Comparison of ENCODE assay signal across 14 mouse cellular contexts in genomic region chr11:8986058-8986457, GRCm38 (mm10). TPM values are rescaled to one million over a fixed set of nuclear protein-coding genes. Genes with fewer than 3 reads are reported as not detected.
DNase-seq lines count a peak whose midpoint lies in the region; ATAC-seq lines count a peak whose summit lies in the region.
"Had no signal": no experiment of that assay in that cellular context is flagged by ENCODE, and none has a peak within 500 bp of the region (broad histone marks: within the 10 kb centered on the region; RNA-seq: fewer than 3 reads in every experiment).

No protein-coding gene starts in this region.

- no peaks in the 10 kb centered on the region for H3K9me3 ChIP-seq in embryonic facial prominence, embryonic 14.5 days (ENCODE audit: control insufficient read depth, low read length)

- no peak overlapping the region for H3K9ac ChIP-seq in embryonic facial prominence, embryonic 14.5 days (ENCODE audit: low read depth, low read length)

- no peak overlapping the region for H3K4me3 ChIP-seq in embryonic facial prominence, embryonic 14.5 days (ENCODE audit: low read depth, low read length)

- no peak overlapping the region for H3K4me2 ChIP-seq in embryonic facial prominence, embryonic 14.5 days (ENCODE audit: low read depth, low read length)
- H3K4me2 ChIP-seq: midbrain, embryonic 11.5 days had no signal

- no peak overlapping the region for H3K27ac ChIP-seq in embryonic facial prominence, embryonic 14.5 days (replicated peaks; ENCODE audit: low read depth, low read length)

- 0 out of 2 replicates have a peak, but pooled peaks cover 1% of the 10 kb centered on the region for H3K36me3 ChIP-seq in embryonic facial prominence, embryonic 14.5 days (ENCODE audit: control insufficient read depth, insufficient read depth, low read length)

- peak; percentile 9 for DNase-seq in heart, adult 9 months (ENCODE audit: low spot score in 2 of 2)
- DNase-seq in heart, postnatal 4 days: no peak
- peak; percentile 52 for DNase-seq in embryonic facial prominence, embryonic 14.5 days (ENCODE audit: low spot score)
- peak; percentile 45 to 60 for DNase-seq in kidney, adult 8-10 months
- DNase-seq in lung, postnatal 36 days: peak; percentile 30
- no peak for DNase-seq in ovary, postnatal 14 days (ENCODE audit: low spot score)
- no peak for DNase-seq in left cerebral cortex, postnatal 36 days (ENCODE audit: low spot score in 2 of 2)
- DNase-seq in T-cell, adult 2 months (ENCODE audit: low spot score): no peak
- DNase-seq: cerebellum, adult 8-10 months; gastrocnemius, postnatal 10 days; right cerebral cortex, postnatal 4 days; thymus, adult 18-20 months had no signal

- H3K27me3 ChIP-seq in embryonic facial prominence, embryonic 14.5 days (replicated peaks; ENCODE audit: control insufficient read depth, insufficient read depth, low read length): no peaks in the 10 kb centered on the region

- ATAC-seq in embryonic facial prominence, embryonic 14.5 days (ENCODE audit: low read depth): no peak

- intact Hi-C loops in left cerebral cortex, postnatal 36 days (cut with DNase I): no loop called here

- no peaks in the 10 kb centered on the region; the same call in 1 of the 2 replicates for H3K4me1 ChIP-seq in embryonic facial prominence, embryonic 14.5 days (ENCODE audit: control insufficient read depth, insufficient read depth, low read length)

RNA-seq across cellular contexts. Expression of gene Pkd1l1, which starts 13.0 kb away (rescaled TPM):
- total RNA-seq in heart, postnatal 4 days (2021): under 1 TPM in 1 of 2 experiments, not detected in 1; 0.05 TPM
- 0.01 and 0.20 TPM in 2 replicates for polyA plus RNA-seq in embryonic facial prominence, embryonic 14.5 days (2014; fragmentation: Nextera tagmentation; extraction: Ambion mirVana)
- under 1 TPM in 1 of 2 experiments, not detected in 1; 0.23 TPM for total RNA-seq in left cerebral cortex, postnatal 36 days (2021)
- total RNA-seq: CH12.LX had no signal
- polyA plus RNA-seq: midbrain, embryonic 11.5 days had no signal

RNA-seq across cellular contexts. Expression of gene Hus1, which starts 24.9 kb away (rescaled TPM):
- total RNA-seq in heart, postnatal 4 days (2021): 10 to 100 TPM; 17.4 to 17.6 TPM
- 11.8 and 13.5 TPM in 2 replicates for polyA plus RNA-seq in embryonic facial prominence, embryonic 14.5 days (2014; fragmentation: Nextera tagmentation; extraction: Ambion mirVana)
- total RNA-seq in left cerebral cortex, postnatal 36 days (2021): 10 to 100 TPM in 1 of 2 experiments, 1 to 10 TPM in 1; 8.6 to 11.6 TPM

Comparison
In these comparisons a context has a peak if more than half of its experiments do, and no peak if none do; other contexts are left out.
1. DNase-seq: peak in heart, adult 9 months (2 of 2), embryonic facial prominence, embryonic 14.5 days (single experiment), kidney, adult 8-10 months (2 of 2) and lung, postnatal 36 days (single experiment); none in heart, postnatal 4 days (single experiment), ovary, postnatal 14 days (single experiment), left cerebral cortex, postnatal 36 days (0 of 2) and T-cell, adult 2 months (single experiment).